Mouse (Mus musculus) frontal cortex, adult (tissue): Measurements from ENCODE around the gene Klhl23.
"Not testable (repeated sequence)": the region's sequence is repeated elsewhere in the genome, so short reads cannot be mapped to it uniquely, and the experiment has no call there.

Experiments
- ATAC-seq: cut with Nextera tagmentation; 2 replicates; pipeline ENCODE4 v1.9.2; 2017; ENCODE audit warnings: mild to moderate bottlenecking, moderate library complexity, mixed read lengths; ENCODE audit not compliant: low TSS enrichment

Gene Klhl23

DNA sequence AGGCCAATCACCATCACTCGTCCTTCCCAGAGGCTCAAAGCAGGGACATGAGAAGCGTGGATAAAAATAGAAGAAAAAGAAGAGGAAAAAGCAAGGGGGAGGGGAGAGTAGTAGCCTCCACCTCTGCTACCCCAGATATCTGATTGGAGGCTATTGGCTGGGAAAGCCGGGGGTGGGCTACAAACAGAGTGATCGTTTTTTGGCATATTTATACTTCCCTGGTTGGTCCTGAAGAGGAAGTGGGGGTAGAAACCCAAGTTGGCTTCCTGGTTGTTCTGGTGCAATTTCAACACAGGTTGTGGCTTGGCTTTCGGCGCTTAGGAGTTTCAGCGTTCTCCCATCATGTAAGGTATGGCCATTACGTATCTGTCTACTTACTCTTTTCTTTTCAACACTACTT is at the start of gene Klhl23:
Klhl23 (plus strand) TSS at position 234 of the 400 bp plus-strand sequence.
- no peak for ATAC-seq

DNA sequence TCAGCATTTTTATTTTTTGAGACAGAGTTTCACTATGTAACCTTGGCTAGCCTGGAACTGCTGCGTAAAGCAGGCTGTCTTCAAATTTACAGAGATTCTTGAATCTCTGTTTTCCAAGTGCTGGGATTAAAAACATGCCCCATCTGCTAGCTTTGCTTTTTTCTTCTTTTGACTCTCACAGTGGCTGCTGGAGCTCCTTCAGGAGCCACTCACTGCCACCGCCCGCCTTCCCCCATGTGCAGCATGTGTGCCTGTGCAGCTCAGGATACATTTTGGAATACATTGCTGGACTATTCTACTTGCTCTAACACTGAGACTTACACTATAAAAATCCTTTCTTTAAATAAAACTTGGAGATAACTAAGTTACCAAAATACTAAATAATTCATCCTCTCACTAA is 48.4 kb upstream of the Klhl23 start:
- ATAC-seq, result peak; percentile 96

GRCm38 (mm10) chr2:69777985-69778835 is 43.5 kb upstream of the Klhl23 start:
- ATAC-seq, result peak; percentile 78

GRCm38 (mm10) chr2:69778836-69779177 is 42.9 kb upstream of the Klhl23 start:
- ATAC-seq, result peak; percentile 11; the same call in 1 of the 2 replicates

- peak; percentile 6; the same call in 1 of the 2 replicates for ATAC-seq
Measured at GRCm38 (mm10) chr2:69788974-69789373, 32.8 kb upstream of the Klhl23 start.

DNA sequence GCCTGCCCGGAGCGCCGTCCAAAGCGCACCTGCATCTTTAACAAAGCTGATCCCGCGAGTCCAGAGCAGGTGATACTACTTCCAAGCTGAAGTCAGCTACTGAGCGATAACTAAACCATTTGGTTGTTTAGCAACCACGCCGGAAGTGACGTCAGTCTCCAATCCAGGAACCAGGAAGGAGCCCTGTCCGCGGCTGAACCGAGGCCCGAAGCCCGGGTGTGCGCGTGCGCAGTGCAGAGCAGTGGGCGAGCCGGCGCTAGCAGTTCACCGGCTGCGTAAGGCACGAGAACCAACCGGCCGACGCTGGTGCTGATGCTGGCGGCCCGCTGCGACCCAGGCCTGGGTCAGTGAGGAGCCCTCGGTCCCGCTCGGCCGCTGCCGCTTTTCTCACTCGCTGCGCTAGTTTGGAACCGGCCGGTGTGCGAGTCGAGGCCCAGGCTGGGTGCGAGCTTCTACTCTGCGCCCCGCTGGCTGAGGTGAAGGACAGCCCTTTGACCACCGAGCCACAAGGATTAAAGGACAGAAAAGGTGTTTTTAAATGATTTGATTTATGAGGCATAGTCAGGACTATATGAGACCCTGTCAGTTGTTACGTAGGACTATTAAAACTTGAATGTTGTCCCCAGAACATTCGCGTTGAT is 32.2 kb upstream of the Klhl23 start, which contains the start of the genes Ccdc173 and Phospho2:
Ccdc173 (minus strand) TSS at position 147 of the 641 bp plus-strand sequence.
Phospho2 (plus strand) TSS at position 195 of the 641 bp plus-strand sequence.
- ATAC-seq, result peak; percentile 97

GRCm38 (mm10) chr2:69790285-69790684 is 31.5 kb upstream of the Klhl23 start:
- ATAC-seq, result peak; percentile 73

GRCm38 (mm10) chr2:69790722-69791121 is 31.0 kb upstream of the Klhl23 start:
- ATAC-seq, result no peak

GRCm38 (mm10) chr2:69802911-69803312 is 18.8 kb upstream of the Klhl23 start:
- ATAC-seq, result peak; percentile 62

DNA sequence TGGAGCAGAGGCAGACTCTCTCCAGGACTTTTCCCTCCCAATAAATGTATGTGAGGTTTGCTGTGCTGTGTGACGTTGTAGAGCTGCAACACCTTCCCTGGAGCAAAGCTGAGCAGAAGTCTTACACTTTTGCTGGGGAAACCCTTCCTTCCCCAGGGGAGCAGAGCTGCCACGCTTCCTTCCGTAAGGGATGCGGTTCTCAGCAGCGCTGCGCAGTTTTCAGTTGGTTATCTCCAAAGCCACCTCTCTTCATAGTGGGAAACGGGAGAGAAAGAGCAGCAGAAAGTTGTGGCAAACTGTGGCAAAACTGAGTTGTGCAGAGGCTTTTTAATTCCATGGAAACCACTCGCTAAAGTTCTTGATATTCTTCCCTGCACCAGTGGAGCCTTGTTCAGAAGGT is 18.0 kb upstream of the Klhl23 start:
- no peak for ATAC-seq

DNA sequence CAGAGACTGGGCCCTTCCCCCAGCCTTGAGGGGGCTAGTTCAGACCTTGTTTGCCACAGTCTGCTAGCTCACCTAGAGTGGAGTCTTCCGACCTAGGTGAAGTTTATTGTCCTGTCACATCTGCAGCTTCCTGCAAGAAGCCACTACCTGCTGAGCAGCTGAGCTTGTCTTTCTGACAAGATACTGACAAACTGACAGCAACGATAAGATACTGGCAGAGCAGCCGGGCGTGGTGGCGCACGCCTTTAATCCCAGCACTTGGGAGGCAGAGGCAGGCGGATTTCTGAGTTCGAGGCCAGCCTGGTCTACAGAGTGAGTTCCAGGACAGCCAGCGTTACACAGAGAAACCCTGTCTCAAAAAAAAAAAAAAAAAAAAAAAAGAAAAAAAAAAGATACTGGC is 17.1 kb upstream of the Klhl23 start:
- not testable (repeated sequence) for ATAC-seq

- no peak for ATAC-seq
Measured at GRCm38 (mm10) chr2:69810169-69810568, 11.6 kb upstream of the Klhl23 start.

GRCm38 (mm10) chr2:69811349-69811748 is 10.4 kb upstream of the Klhl23 start:
- not testable (repeated sequence) for ATAC-seq

DNA sequence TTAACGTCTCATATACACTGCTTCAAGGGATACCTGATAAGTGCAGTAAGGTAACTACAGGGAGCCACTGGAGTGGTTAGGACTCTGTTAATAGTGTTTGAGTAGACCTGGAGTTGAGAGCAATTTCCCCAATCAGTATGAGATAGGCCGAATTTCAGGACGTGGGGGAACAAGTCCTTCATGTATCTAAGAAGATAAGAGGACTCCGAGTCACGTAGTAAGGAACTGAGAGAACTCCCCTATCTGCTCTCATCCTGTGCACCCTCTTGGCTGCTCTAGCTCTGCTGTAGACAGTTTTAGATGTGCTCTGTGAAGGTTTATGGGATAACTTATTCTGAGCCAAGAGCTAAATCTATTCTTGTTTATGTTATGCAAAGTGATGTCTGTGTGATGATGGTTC is 5.2 kb upstream of the Klhl23 start:
- ATAC-seq, result peak; percentile 84

GRCm38 (mm10) chr2:69818350-69819085 is 3.2 kb upstream of the Klhl23 start:
- no peak for ATAC-seq

DNA sequence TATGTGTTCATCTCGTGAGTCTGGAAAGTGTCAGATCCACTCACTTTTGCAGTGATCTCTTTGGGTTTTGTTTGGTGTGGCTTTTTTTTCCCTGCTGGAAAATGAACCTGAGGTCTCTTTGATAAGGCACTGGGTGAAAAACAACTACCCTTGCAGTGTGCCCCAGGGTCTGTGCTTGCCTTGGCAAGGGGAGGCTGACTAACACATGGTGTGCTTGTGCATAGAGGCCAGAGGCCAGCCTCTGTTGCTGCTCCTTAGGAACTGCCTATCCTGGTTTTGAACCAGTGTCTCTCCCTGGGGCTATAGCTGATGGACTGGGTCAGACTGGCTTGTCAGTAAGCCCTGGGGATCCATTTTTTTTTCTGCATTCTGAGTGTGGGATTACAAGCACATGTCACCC is 1.5 kb upstream of the Klhl23 start:
- no peak for ATAC-seq

- peak; percentile 64 for ATAC-seq
Measured at GRCm38 (mm10) chr2:69822361-69823128, 801 bp downstream of the Klhl23 start.

DNA sequence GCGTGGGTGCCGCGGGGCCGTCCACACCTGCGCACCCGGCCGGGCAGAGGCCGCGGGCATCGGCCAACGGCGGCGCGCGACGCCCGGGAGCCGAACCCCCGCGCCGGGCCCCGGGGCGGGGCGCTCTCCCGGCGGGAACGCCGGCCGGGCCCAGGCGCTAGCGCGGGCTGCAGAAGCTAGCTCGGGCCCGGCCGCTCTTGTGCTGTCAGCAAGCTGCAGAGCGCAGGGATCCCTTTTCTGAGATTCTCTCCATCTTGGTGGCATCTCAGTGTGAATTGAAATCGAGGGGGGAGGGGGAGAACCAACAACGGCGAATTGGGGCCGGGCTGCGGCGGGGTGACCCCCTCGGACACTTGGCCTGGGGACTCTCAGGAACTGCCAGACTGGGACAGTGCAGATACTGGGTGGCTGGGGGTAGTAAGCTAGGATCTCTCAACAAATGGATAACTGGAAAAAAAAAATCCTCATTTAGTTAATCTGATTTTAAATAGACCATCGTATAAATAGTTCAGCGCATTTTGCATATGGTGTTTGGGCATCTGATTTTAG is 1.5 kb downstream of the Klhl23 start:
- ATAC-seq, result peak; percentile 68

DNA sequence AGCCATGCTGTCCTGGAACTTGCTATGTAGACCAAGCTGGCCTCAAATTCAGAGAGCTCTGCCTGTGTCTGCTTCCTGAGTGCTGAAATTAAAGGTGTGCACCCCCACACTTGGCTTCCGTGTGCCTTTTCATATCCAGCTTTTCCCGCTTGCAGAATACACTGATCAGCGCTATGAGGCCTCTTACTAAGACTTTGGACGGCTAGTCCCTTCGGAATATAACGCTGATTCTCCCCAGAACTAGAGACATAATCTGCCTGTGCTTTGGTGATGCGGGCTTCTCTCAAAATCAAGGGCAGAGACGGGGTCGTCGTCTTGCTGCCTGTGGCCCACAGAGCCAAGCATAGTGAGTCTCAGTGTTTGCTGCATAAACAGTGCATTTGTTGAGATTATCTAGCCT is 4.2 kb downstream of the Klhl23 start:
- ATAC-seq, result no peak

DNA sequence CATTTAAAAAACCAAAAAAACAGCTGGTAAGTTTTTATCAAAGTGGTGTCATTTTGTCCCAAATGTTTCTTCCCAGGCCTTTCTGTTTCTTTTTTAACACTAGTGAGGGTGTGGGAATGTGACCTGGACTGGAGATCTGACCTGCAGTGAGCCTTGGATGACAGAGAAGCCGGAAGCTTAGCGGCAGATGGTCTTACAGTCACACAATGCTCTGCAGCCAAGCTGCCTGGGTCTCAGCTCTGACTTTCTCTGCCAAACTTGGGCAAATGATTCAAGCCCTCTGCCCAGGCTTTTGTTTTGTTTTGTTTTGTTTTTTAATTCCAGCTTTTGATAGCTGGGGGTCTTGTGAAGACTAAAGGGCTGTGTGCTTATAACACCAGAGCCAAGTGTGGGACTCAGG is 4.6 kb downstream of the Klhl23 start:
- ATAC-seq, result no peak

GRCm38 (mm10) chr2:69828031-69828430 is 6.3 kb downstream of the Klhl23 start:
- ATAC-seq, result no peak
